Mouse (Mus musculus): ENCODE results near the gene Dpp4. TPM values are rescaled to one million over a fixed set of nuclear protein-coding genes. Genes with fewer than 3 reads are reported as not detected.

The Dpp4 gene
- polyA plus RNA-seq (2016; fragmentation: Nextera tagmentation; extraction: Ambion mirVana): 0.91 and 1.2 TPM in 2 replicates

- H3K9ac ChIP-seq: no peak within 1 kb of the TSS
- peak within 1 kb of the TSS; percentile 39 for H3K4me3 ChIP-seq
- peaks cover 18% of the 10 kb centered on the region for H3K27me3 ChIP-seq (replicated peaks)
- H3K4me1 ChIP-seq: peaks cover 7% of the 10 kb centered on the region
- H3K36me3 ChIP-seq: no peaks in the 10 kb centered on the region
- H3K4me2 ChIP-seq (replicated peaks): peak within 1 kb of the TSS; percentile 84
- no peak for ATAC-seq (ENCODE audit: low FRiP score, low read depth)
- H3K27ac ChIP-seq: no peak within 1 kb of the TSS
- WGBS: 62% methylated on average over 13 of the region's 13 CpGs
- no peaks in the 10 kb centered on the region for H3K9me3 ChIP-seq
Measured at GRCm38 (mm10) chr2:62412081-62412821, at the start of gene Dpp4. Gene Dpp4 (minus strand): TSS chr2:62412231.

DNA sequence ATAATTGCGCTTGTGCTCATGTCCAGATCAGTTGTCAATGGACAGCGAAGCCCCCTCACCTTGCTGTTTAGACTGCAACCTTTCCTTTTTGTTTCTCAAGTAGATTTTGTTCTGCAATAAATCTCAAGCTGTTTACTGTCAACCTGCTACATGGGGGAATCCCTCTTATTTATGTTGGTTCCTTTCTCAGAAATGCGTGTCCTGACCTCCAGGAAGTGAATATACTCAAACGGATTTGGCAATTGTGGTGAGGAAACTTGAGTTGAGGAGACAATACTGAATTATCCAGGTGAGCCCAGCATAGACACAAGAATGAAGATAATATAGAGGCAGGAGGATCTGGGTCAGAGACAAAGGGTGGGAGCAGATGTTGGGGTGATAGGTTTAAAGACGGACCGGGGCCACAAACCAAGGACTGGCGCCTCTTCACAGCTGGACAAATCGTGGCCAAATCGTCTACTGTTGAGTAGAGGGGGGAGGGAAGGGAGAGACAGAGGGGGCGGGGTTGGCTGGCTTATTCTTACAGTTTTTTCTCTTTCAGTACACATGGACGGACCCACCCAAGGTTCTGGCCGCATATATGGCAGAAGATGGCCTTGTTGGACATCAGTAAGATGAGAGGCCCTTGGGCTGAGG is 48.9 kb upstream of the Dpp4 start:
- 86% methylated on average over 12 of the region's 12 CpGs for WGBS
- no peak for ATAC-seq (ENCODE audit: low FRiP score, low read depth)
- Histone ChIP-seq H3K4me3 (no peak overlapping the region), H3K36me3 (no peaks in the 10 kb centered on the region), H3K9ac (no peak overlapping the region), H3K9me3 (no peaks in the 10 kb centered on the region), H3K4me2 (replicated peaks) (no peak overlapping the region), H3K4me1 (no peaks in the 10 kb centered on the region), H3K27me3 (replicated peaks) (no peaks in the 10 kb centered on the region), H3K27ac (no peak overlapping the region)

- Histone ChIP-seq H3K4me3 (no peak overlapping the region), H3K27me3 (replicated peaks) (no peaks in the 10 kb centered on the region), H3K4me2 (replicated peaks) (no peak overlapping the region), H3K27ac (no peak overlapping the region), H3K9me3 (no peaks in the 10 kb centered on the region), H3K9ac (no peak overlapping the region), H3K36me3 (no peaks in the 10 kb centered on the region), H3K4me1 (no peaks in the 10 kb centered on the region)
- 82% methylated on average over 7 of the region's 7 CpGs for WGBS
- no peak for ATAC-seq (ENCODE audit: low FRiP score, low read depth)
Measured at GRCm38 (mm10) chr2:62460231-62460710, 48.2 kb upstream of the Dpp4 start.

- no peak overlapping the region for H3K4me2 ChIP-seq (replicated peaks)
- no peaks in the 10 kb centered on the region for H3K4me1 ChIP-seq
- no peak overlapping the region for H3K9ac ChIP-seq
- no peaks in the 10 kb centered on the region for H3K27me3 ChIP-seq (replicated peaks)
- H3K36me3 ChIP-seq: no peaks in the 10 kb centered on the region
- WGBS: 70% methylated on average over 18 of the region's 18 CpGs
- ATAC-seq (ENCODE audit: low FRiP score, low read depth): no peak
- no peak overlapping the region for H3K27ac ChIP-seq
- no peaks in the 10 kb centered on the region for H3K9me3 ChIP-seq
- no peak overlapping the region for H3K4me3 ChIP-seq
Measured at GRCm38 (mm10) chr2:62459241-62460174, 47.5 kb upstream of the Dpp4 start.

- 52% methylated on average over 9 of the region's 9 CpGs for WGBS
- H3K9me3 ChIP-seq: no peaks in the 10 kb centered on the region
- H3K4me1 ChIP-seq: no peaks in the 10 kb centered on the region
- no peaks in the 10 kb centered on the region for H3K27me3 ChIP-seq (replicated peaks)
- no peak for ATAC-seq (ENCODE audit: low FRiP score, low read depth)
- no peak overlapping the region for H3K4me2 ChIP-seq (replicated peaks)
- H3K36me3 ChIP-seq: no peaks in the 10 kb centered on the region
- H3K9ac ChIP-seq: no peak overlapping the region
- no peak overlapping the region for H3K27ac ChIP-seq
- no peak overlapping the region for H3K4me3 ChIP-seq
Measured at GRCm38 (mm10) chr2:62458070-62458469, 46.0 kb upstream of the Dpp4 start.

- H3K4me2 ChIP-seq (replicated peaks): no peak overlapping the region
- no peaks in the 10 kb centered on the region for H3K36me3 ChIP-seq
- H3K27me3 ChIP-seq (replicated peaks): no peaks in the 10 kb centered on the region
- ATAC-seq (ENCODE audit: low FRiP score, low read depth): no peak
- no peak overlapping the region for H3K4me3 ChIP-seq
- no peak overlapping the region for H3K27ac ChIP-seq
- H3K4me1 ChIP-seq: no peaks in the 10 kb centered on the region
- 88% methylated on average over 11 of the region's 11 CpGs for WGBS
- no peak overlapping the region for H3K9ac ChIP-seq
- H3K9me3 ChIP-seq: no peaks in the 10 kb centered on the region
Measured at GRCm38 (mm10) chr2:62454991-62455390, 43.0 kb upstream of the Dpp4 start.

DNA sequence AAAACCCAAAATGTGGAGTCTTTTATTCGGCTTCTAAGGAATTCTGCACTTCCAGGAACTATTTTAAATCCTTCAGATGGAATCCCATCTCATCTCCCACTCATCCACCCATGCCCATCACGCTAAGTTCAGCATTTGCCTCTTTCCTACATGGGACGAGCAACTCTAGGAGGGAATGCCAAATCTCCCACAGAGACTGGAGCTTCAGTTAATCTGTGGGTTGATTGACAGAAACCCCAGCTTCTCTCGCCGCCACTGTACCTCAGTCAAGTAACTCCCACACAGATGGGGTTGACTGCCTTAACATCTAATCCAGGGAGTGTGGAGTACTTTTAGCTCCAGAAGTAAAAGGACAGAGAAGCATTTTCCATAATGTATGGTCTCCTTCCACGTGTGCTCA is 42.0 kb upstream of the Dpp4 start:
- WGBS: 87% methylated on average over 6 of the region's 6 CpGs
- no peak for ATAC-seq (ENCODE audit: low FRiP score, low read depth)
- no peak overlapping the region for H3K27ac ChIP-seq
- no peak overlapping the region for H3K4me2 ChIP-seq (replicated peaks)
- H3K9me3 ChIP-seq: no peaks in the 10 kb centered on the region
- H3K4me1 ChIP-seq: no peaks in the 10 kb centered on the region
- no peaks in the 10 kb centered on the region for H3K36me3 ChIP-seq
- no peaks in the 10 kb centered on the region for H3K27me3 ChIP-seq (replicated peaks)
- H3K9ac ChIP-seq: no peak overlapping the region
- H3K4me3 ChIP-seq: no peak overlapping the region

GRCm38 (mm10) chr2:62450364-62450763 is 38.3 kb upstream of the Dpp4 start:
- Histone ChIP-seq H3K27me3 (replicated peaks) (no peaks in the 10 kb centered on the region), H3K9me3 (no peaks in the 10 kb centered on the region), H3K4me2 (replicated peaks) (no peak overlapping the region), H3K27ac (no peak overlapping the region), H3K4me1 (no peaks in the 10 kb centered on the region), H3K9ac (no peak overlapping the region), H3K4me3 (no peak overlapping the region), H3K36me3 (no peaks in the 10 kb centered on the region)
- no peak for ATAC-seq (ENCODE audit: low FRiP score, low read depth)
- 90% methylated on average over 6 of the region's 6 CpGs for WGBS

DNA sequence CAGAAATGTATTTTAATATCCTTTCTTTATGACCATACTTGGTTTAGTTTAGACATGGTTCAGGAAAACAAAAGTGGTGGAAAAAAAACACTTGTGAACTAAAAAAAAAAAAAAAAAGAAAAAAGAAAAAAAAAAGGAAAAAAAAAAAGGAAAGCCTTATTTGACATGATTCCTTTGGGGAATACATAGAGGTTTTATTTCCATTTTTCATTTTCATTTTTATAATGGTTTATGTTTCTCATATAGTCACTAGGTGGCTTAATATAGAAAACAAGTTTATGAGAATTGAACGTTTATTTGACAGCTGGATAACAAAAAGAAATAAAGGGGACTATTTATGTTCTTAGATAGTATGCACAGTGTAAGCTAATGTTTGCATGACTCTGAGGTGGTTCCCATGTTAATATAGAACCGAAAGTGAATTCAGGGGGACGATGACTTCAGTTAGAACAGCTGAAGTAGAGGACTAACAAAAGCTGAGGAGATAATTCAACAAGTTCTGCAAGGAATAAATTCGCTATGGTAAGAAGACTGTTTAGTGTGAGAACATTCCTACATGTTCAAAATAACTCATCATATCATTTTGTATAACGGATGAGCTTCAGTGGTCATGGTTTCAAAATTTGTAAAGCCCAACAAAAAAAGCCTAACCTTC is 37.8 kb upstream of the Dpp4 start:
- H3K9me3 ChIP-seq: no peaks in the 10 kb centered on the region
- no peak overlapping the region for H3K4me2 ChIP-seq (replicated peaks)
- H3K4me1 ChIP-seq: no peaks in the 10 kb centered on the region
- H3K4me3 ChIP-seq: no peak overlapping the region
- no peak overlapping the region for H3K9ac ChIP-seq
- no peak overlapping the region for H3K27ac ChIP-seq
- 88% methylated on average over 5 of the region's 5 CpGs for WGBS
- H3K27me3 ChIP-seq (replicated peaks): no peaks in the 10 kb centered on the region
- ATAC-seq (ENCODE audit: low FRiP score, low read depth): no peak
- H3K36me3 ChIP-seq: no peaks in the 10 kb centered on the region

GRCm38 (mm10) chr2:62440802-62441544 is 28.9 kb upstream of the Dpp4 start:
- Histone ChIP-seq H3K27ac (no peak overlapping the region), H3K4me2 (replicated peaks) (no peak overlapping the region), H3K4me3 (no peak overlapping the region), H3K27me3 (replicated peaks) (no peaks in the 10 kb centered on the region), H3K36me3 (no peaks in the 10 kb centered on the region), H3K4me1 (no peaks in the 10 kb centered on the region), H3K9me3 (no peaks in the 10 kb centered on the region), H3K9ac (no peak overlapping the region)
- WGBS: 74% methylated on average over 13 of the region's 13 CpGs
- ATAC-seq (ENCODE audit: low FRiP score, low read depth): no peak

DNA sequence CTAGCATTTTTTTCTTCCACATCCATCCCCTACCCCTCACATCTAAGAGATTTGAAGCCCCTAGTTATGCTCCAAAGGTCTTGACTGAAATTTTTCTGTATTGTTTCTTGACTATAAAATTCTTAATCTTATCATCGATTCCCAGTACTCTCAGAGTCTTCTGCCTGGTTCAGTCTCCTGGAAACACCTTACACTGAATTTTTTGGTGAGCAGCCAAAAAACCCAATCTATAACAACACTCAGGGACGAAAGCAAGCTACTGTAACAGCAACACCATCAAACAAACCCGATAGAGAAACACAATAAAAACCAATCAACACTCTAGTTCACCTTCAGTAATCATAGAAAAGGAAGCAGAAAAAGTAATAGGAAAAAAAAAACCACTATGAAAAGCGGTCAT is 28.1 kb upstream of the Dpp4 start:
- H3K9ac ChIP-seq: no peak overlapping the region
- 88% methylated on average over 4 of the region's 4 CpGs for WGBS
- H3K4me3 ChIP-seq: no peak overlapping the region
- H3K27me3 ChIP-seq (replicated peaks): no peaks in the 10 kb centered on the region
- H3K4me1 ChIP-seq: no peaks in the 10 kb centered on the region
- ATAC-seq (ENCODE audit: low FRiP score, low read depth): no peak
- no peak overlapping the region for H3K27ac ChIP-seq
- H3K36me3 ChIP-seq: no peaks in the 10 kb centered on the region
- H3K9me3 ChIP-seq: no peaks in the 10 kb centered on the region
- no peak overlapping the region for H3K4me2 ChIP-seq (replicated peaks)
